7 mouse cellular contexts compared by ENCODE assay signal in genomic region chr4:25280938-25281670, GRCm38 (mm10). TPM values are rescaled to one million over a fixed set of nuclear protein-coding genes. Genes with fewer than 3 reads are reported as not detected.
DNase-seq lines count a peak whose midpoint lies in the region; ATAC-seq and TF ChIP-seq lines count a peak whose summit lies in the region.

No protein-coding gene starts in this region.

- H3K4me1 ChIP-seq in lung, embryonic 15.5 days: peaks cover 4% of the 10 kb centered on the region; the same call in 1 of the 2 replicates
- H3K4me1 ChIP-seq in cortical plate, adult 2 months (ENCODE audit: control insufficient read depth, insufficient read depth, low read length): no peaks in the 10 kb centered on the region; the same call in 1 of the 2 replicates
- H3K4me1 ChIP-seq in hindbrain, embryonic 15.5 days (replicated peaks): peaks cover 6% of the 10 kb centered on the region
- peaks cover 6% of the 10 kb centered on the region; the same call in 1 of the 2 replicates for H3K4me1 ChIP-seq in midbrain, embryonic 12.5 days

- H3K4me2 ChIP-seq in lung, embryonic 15.5 days: peak overlapping the region; percentile 58
- peak overlapping the region; percentile 64 for H3K4me2 ChIP-seq in hindbrain, embryonic 15.5 days
- H3K4me2 ChIP-seq in midbrain, embryonic 12.5 days (replicated peaks): peak overlapping the region; percentile 61

- no peaks in the 10 kb centered on the region for H3K9me3 ChIP-seq in lung, embryonic 15.5 days
- no peaks in the 10 kb centered on the region for H3K9me3 ChIP-seq in hindbrain, embryonic 15.5 days
- no peaks in the 10 kb centered on the region for H3K9me3 ChIP-seq in midbrain, embryonic 12.5 days

- peaks cover 16% of the 10 kb centered on the region for H3K36me3 ChIP-seq in lung, embryonic 15.5 days
- peaks cover 20% of the 10 kb centered on the region for H3K36me3 ChIP-seq in hindbrain, embryonic 15.5 days
- H3K36me3 ChIP-seq in midbrain, embryonic 12.5 days: peaks cover 16% of the 10 kb centered on the region

- H3K9ac ChIP-seq in lung, embryonic 15.5 days: peak overlapping the region; percentile 97
- peak overlapping the region; percentile 91 for H3K9ac ChIP-seq in hindbrain, embryonic 15.5 days
- peak overlapping the region; percentile 88 for H3K9ac ChIP-seq in midbrain, embryonic 12.5 days (replicated peaks)

- peak overlapping the region; percentile 87 for H3K4me3 ChIP-seq in lung, embryonic 15.5 days
- peak overlapping the region; percentile 74 for H3K4me3 ChIP-seq in cortical plate, adult 2 months (ENCODE audit: insufficient read depth, low read length)
- H3K4me3 ChIP-seq in hindbrain, embryonic 15.5 days: peak overlapping the region; percentile 75
- H3K4me3 ChIP-seq in midbrain, embryonic 12.5 days: peak overlapping the region; percentile 80

- no peak for TF ChIP-seq CTCF in cortical plate, adult 2 months (IDR thresholded peaks at IDR 0.05; ENCODE audit: extremely low read depth, insufficient read depth, low read length)

- no peaks in the 10 kb centered on the region for H3K27me3 ChIP-seq in lung, embryonic 15.5 days
- no peaks in the 10 kb centered on the region for H3K27me3 ChIP-seq in hindbrain, embryonic 15.5 days
- H3K27me3 ChIP-seq in midbrain, embryonic 12.5 days: peaks cover 10% of the 10 kb centered on the region; the same call in 1 of the 2 replicates

- whole genome bisulfite sequencing in lung, embryonic 15.5 days: under 1% methylated on average over 32 of the region's 32 CpGs
- under 1% methylated on average over 32 of the region's 32 CpGs for WGBS in hindbrain, embryonic 15.5 days
- WGBS in midbrain, embryonic 12.5 days: 1% methylated on average over 32 of the region's 32 CpGs

- DNase-seq in lung, adult 18-20 months: no peak
- no peak for DNase-seq in thymus, postnatal 4 days
- no peak for DNase-seq in yolk sac, embryonic 10.5 days (ENCODE audit: low spot score)

- H3K27ac ChIP-seq in lung, embryonic 15.5 days: peak overlapping the region; percentile 98
- H3K27ac ChIP-seq in cortical plate, adult 2 months (ENCODE audit: insufficient read depth, low read length): peak overlapping the region; percentile 91
- peak overlapping the region; percentile 99 for H3K27ac ChIP-seq in hindbrain, embryonic 15.5 days (replicated peaks)
- H3K27ac ChIP-seq in midbrain, embryonic 12.5 days (replicated peaks): peak overlapping the region; percentile 98

- ATAC-seq in lung, embryonic 15.5 days (ENCODE audit: borderline replicate concordance, extremely low read depth, low FRiP score, low TSS enrichment): peak; percentile 95
- peak; percentile 94 for ATAC-seq in hindbrain, embryonic 15.5 days (ENCODE audit: low FRiP score, low read depth)
- peak; percentile 92 for ATAC-seq in midbrain, embryonic 12.5 days (ENCODE audit: low FRiP score, low read depth)

- TF ChIP-seq POLR2A in cortical plate, adult 2 months (IDR thresholded peaks at IDR 0.05; ENCODE audit: extremely low read depth, insufficient read depth, low read length): no peak

RNA-seq across cellular contexts. Expression of gene Ufl1, which starts 0.5 kb away (rescaled TPM):
- polyA plus RNA-seq in lung, embryonic 15.5 days (2015; fragmentation: Nextera tagmentation; extraction: Ambion mirVana): 39.7 and 40.7 TPM in 2 replicates
- polyA plus RNA-seq in cortical plate, adult 2 months (2012; rRNA removed): 10.0 and 10.3 TPM in 2 replicates
- 37.4 and 38.5 TPM in 2 replicates for polyA plus RNA-seq in hindbrain, embryonic 15.5 days (2015; fragmentation: Nextera tagmentation; extraction: Ambion mirVana)
- polyA plus RNA-seq in midbrain, embryonic 12.5 days (2016; fragmentation: Nextera tagmentation; extraction: Ambion mirVana): 31.1 and 31.3 TPM in 2 replicates

RNA-seq across cellular contexts. Expression of gene Fhl5, which starts 38.4 kb away (rescaled TPM):
- polyA plus RNA-seq in lung, embryonic 15.5 days (2015; fragmentation: Nextera tagmentation; extraction: Ambion mirVana): 0.24 and 0.40 TPM in 2 replicates
- 0.17 and 0.19 TPM in 2 replicates for polyA plus RNA-seq in cortical plate, adult 2 months (2012; rRNA removed)
- not detected in 2 replicates for polyA plus RNA-seq in hindbrain, embryonic 15.5 days (2015; fragmentation: Nextera tagmentation; extraction: Ambion mirVana)
- not detected in 2 replicates for polyA plus RNA-seq in midbrain, embryonic 12.5 days (2016; fragmentation: Nextera tagmentation; extraction: Ambion mirVana)
